ENCODE assay signal across 22 mouse cellular contexts in genomic region chr4:111377159-111377558, GRCm38 (mm10). TPM values are rescaled to one million over a fixed set of nuclear protein-coding genes. Genes with fewer than 3 reads are reported as not detected.
A peak's percentile ranks its signal among the peaks of the same experiment; 100 is the strongest.
DNase-seq lines count a peak whose midpoint lies in the region; ATAC-seq lines count a peak whose summit lies in the region.
"Had no signal": no experiment of that assay in that cellular context is flagged by ENCODE, and none has a peak within 500 bp of the region (broad histone marks: within the 10 kb centered on the region; RNA-seq: fewer than 3 reads in every experiment).

No protein-coding gene starts in this region.

- H3K9ac ChIP-seq in kidney, embryonic 14.5 days (ENCODE audit: low read depth, low read length) = no peak overlapping the region
- H3K9ac ChIP-seq: heart, embryonic 15.5 days; hindbrain, embryonic 14.5 days had no signal

- no peaks in the 10 kb centered on the region for H3K4me1 ChIP-seq in kidney, embryonic 14.5 days (ENCODE audit: control insufficient read depth, insufficient read depth, low read length)
- H3K4me1 ChIP-seq: embryonic facial prominence, embryonic 10.5 days; heart, embryonic 15.5 days had no signal

- H3K27ac ChIP-seq in kidney, embryonic 14.5 days (ENCODE audit: low read depth, low read length) = 0 out of 2 replicates have a peak overlapping the region, but pooled peaks have one; percentile 19
- H3K27ac ChIP-seq: embryonic facial prominence, embryonic 10.5 days; heart, adult 2 months; heart, embryonic 15.5 days; hindbrain, embryonic 14.5 days had no signal

- no peaks in the 10 kb centered on the region for H3K9me3 ChIP-seq in kidney, embryonic 14.5 days (ENCODE audit: control insufficient read depth, low read length)
- H3K9me3 ChIP-seq: embryonic facial prominence, embryonic 10.5 days; heart, embryonic 15.5 days had no signal

- H3K27me3 ChIP-seq in kidney, embryonic 14.5 days (ENCODE audit: control insufficient read depth, insufficient read depth, low read length) = no peaks in the 10 kb centered on the region
- H3K27me3 ChIP-seq: CH12.LX; heart, embryonic 15.5 days; Patski had no signal

- no peaks in the 10 kb centered on the region for H3K36me3 ChIP-seq in kidney, embryonic 14.5 days (ENCODE audit: control insufficient read depth, insufficient read depth, low read length)
- H3K36me3 ChIP-seq: embryonic facial prominence, embryonic 10.5 days; heart, embryonic 15.5 days had no signal

- H3K4me3 ChIP-seq in kidney, embryonic 14.5 days (ENCODE audit: low read length) = no peak overlapping the region
- H3K4me3 ChIP-seq: embryonic facial prominence, embryonic 10.5 days; heart, adult 2 months; heart, embryonic 15.5 days had no signal

- no peak overlapping the region for H3K4me2 ChIP-seq in kidney, embryonic 14.5 days (replicated peaks; ENCODE audit: low read depth, low read length)
- H3K4me2 ChIP-seq: heart, embryonic 11.5 days; heart, embryonic 15.5 days; hindbrain, embryonic 14.5 days had no signal

- ATAC-seq in kidney, embryonic 14.5 days (ENCODE audit: low FRiP score, low TSS enrichment) = no peak; the same call in 1 of the 2 replicates
- no peak for ATAC-seq in frontal cortex, adult (ENCODE audit: low TSS enrichment)
- ATAC-seq: activated CD4-positive, CD25-positive, alpha-beta regulatory T cell, adult 4 months; forebrain, embryonic 14.5 days; Patski had no signal

- DNase-seq in kidney, adult 18-20 months = peak; percentile 64
- peak; percentile 65 for DNase-seq in kidney, postnatal 10 days
- peak; percentile 56 to 68 for DNase-seq in kidney, postnatal 4 days
- DNase-seq in left cerebral cortex, adult 9 months (ENCODE audit: low spot score in 2 of 2) = no peak
- no peak for DNase-seq in B cell, adult 2 months
- DNase-seq: adrenal gland, postnatal 14 days; cerebellum, adult 11-12 months; cerebellum, adult 9-11 months; cerebellum, postnatal 36 days; gastrocnemius, postnatal 10 days; heart, adult 2 months; heart, postnatal 14 days had no signal

RNA-seq across cellular contexts. Expression of gene Bend5, which starts 37.6 kb away (rescaled TPM):
- polyA plus RNA-seq in kidney, embryonic 14.5 days (2014; fragmentation: Nextera tagmentation; extraction: Ambion mirVana) = 30.6 and 34.1 TPM in 2 replicates

Comparison
In these comparisons a context has a peak if more than half of its experiments do, and no peak if none do; other contexts are left out.
1. DNase-seq: peak in kidney, adult 18-20 months (single experiment), kidney, postnatal 10 days (single experiment) and kidney, postnatal 4 days (2 of 2); none in left cerebral cortex, adult 9 months (0 of 2) and B cell, adult 2 months (0 of 2).